Mouse (Mus musculus) neural tube, embryonic 13.5 days (tissue): ENCODE data around the gene Mbnl1. TPM values are rescaled to one million over a fixed set of nuclear protein-coding genes. Genes with fewer than 3 reads are reported as not detected.
"Not testable (repeated sequence)": the region's sequence is repeated elsewhere in the genome, so short reads cannot be mapped to it uniquely, and the experiment has no call there.

Experiments used
- ATAC-seq: fragments of 200-750 bp; cut with Nextera tagmentation; 2 replicates; pipeline ENCODE4 v1.8.0; 2017; ENCODE audit warnings: low read depth, mild to moderate bottlenecking, moderate TSS enrichment, moderate library complexity
- H3K27ac ChIP-seq: fragments of 300-500 bp; sonication (generic); replicated peaks from 2 replicates; pipeline ENCODE4 v1.5.1; 2015; ENCODE audit warnings: moderate library complexity, mild to moderate bottlenecking, inconsistent platforms
- H3K27me3 ChIP-seq: fragments of 300-500 bp; sonication (generic); 2 replicates; pipeline ENCODE4 v1.6.1; 2015; ENCODE audit warnings: mild to moderate bottlenecking, inconsistent platforms
- H3K36me3 ChIP-seq: fragments of 300-500 bp; sonication (generic); 2 replicates; pipeline ENCODE4 v1.6.1; 2015; ENCODE audit warnings: mild to moderate bottlenecking, inconsistent platforms
- H3K4me1 ChIP-seq: fragments of 300-500 bp; sonication (generic); replicated peaks from 2 replicates; pipeline ENCODE4 v1.6.1; 2015; ENCODE audit warnings: inconsistent platforms
- H3K4me2 ChIP-seq: fragments of 300-500 bp; sonication (generic); 2 replicates; pipeline ENCODE4 v1.6.1; 2015; ENCODE audit warnings: inconsistent platforms, mild to moderate bottlenecking, moderate library complexity
- H3K4me3 ChIP-seq: fragments of 300-500 bp; sonication (generic); 2 replicates; pipeline ENCODE4 v1.5.1; 2015; ENCODE audit warnings: mild to moderate bottlenecking, inconsistent platforms
- H3K9ac ChIP-seq: fragments of 300-500 bp; sonication (generic); 2 replicates; pipeline ENCODE4 v1.6.1; 2015; ENCODE audit warnings: moderate library complexity, mild to moderate bottlenecking, inconsistent platforms
- H3K9me3 ChIP-seq: fragments of 300-500 bp; sonication (generic); 2 replicates; pipeline ENCODE4 v1.6.1; 2016; ENCODE audit warnings: inconsistent platforms
- WGBS: fragments of 180-500 bp; shearing (Covaris S2); methylation state at CpG from one replicate; pipeline ENCODE4 v1.1.7; 2015; 5-methylcytosine and 5-hydroxymethylcytosine counted together
- polyA plus RNA-seq: library from polyadenylated mRNA; unstranded; fragments of >200 nt; fragmentation: Nextera tagmentation; extraction: Ambion mirVana; gene quantifications from 2 replicates; pipeline ENCODE4 v1.2.1, GENCODE M21; 2015

Mbnl1 gene
- polyA plus RNA-seq: 54.7 and 59.8 TPM in 2 replicates

DNA sequence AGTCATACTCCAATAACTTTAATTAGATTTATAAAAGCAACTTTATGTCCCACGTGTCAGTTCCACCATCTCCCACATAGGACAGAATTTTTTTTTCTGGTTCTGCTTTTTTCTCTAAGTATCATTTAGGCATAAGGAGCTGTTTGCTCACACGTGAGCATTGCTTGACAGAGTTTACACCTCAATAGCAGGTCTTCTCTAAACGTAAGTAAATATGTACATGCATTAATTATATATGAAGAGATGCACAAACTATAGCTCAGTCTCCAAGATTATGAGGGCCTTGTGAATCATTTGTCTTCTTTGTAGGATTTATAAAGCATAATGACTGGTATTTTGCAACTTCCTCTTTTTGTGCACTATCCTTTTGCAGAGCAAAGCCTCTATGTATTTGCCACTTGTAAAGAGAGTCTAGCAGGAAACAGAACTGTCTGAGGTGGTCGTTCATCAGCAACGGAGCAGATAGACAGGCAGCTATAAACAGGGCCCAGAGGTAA, at the start of gene Mbnl1:
Gene Mbnl1, plus strand, starts transcription at position 150 of the 497 bp plus-strand sequence.
- Histone ChIP-seq H3K4me3 (no peak within 1 kb of the TSS), H3K36me3 (no peaks in the 10 kb centered on the region), H3K9ac (no peak within 1 kb of the TSS), H3K9me3 (no peaks in the 10 kb centered on the region), H3K4me1 (no peaks in the 10 kb centered on the region), H3K4me2 (no peak within 1 kb of the TSS), H3K27ac (no peak within 1 kb of the TSS), H3K27me3 (no peaks in the 10 kb centered on the region)
- WGBS: 76% methylated on average over 5 of the region's 5 CpGs
- ATAC-seq: no peak

DNA sequence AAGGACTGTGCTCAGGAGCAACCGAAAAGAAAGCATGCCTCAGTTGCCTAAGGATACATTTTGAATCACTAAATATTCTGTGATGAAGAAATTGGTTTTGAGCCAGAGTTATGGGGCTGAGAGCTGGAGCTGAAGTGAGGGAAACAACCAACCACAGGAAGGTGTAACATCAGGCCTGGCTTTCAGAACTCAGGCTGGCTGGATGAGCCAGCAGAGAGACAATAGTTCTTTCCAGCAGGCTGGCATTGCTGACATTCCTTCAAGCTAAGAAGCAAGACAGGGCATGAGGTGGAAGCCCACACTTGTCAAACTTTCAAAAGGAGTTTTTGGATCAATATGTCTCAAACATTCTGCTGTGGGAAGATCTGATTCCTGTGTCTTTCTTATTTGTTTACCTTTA, 48.5 kb upstream of the Mbnl1 start:
- H3K36me3 ChIP-seq: no peaks in the 10 kb centered on the region
- WGBS: 90% methylated on average over 1 of the region's 1 CpGs
- no peaks in the 10 kb centered on the region for H3K27me3 ChIP-seq
- H3K9ac ChIP-seq: no peak overlapping the region
- no peak overlapping the region for H3K27ac ChIP-seq
- no peak overlapping the region for H3K4me2 ChIP-seq
- no peak overlapping the region for H3K4me3 ChIP-seq
- no peaks in the 10 kb centered on the region for H3K4me1 ChIP-seq
- no peaks in the 10 kb centered on the region for H3K9me3 ChIP-seq
- no peak for ATAC-seq

DNA sequence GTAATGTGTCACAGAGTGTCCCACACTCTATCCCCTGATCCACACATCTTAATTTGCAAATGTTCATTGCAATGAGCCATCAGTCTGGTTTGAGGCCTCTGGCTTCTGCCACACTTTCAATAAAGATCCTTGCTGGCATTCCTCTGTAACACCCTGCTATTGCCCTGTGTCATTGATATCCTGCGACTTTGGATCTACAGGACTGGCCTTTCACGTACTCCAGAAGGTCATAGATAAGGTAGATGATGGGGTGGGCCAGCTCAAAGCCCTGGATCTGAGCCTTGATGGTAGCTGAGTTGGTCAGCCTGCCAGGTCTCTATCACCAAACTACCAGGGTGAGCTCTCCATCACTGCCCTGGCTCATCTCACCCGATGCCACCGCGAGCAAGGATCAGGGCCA, 43.6 kb upstream of the Mbnl1 start:
- Histone ChIP-seq H3K4me2 (no peak overlapping the region), H3K9me3 (no peaks in the 10 kb centered on the region), H3K4me3 (no peak overlapping the region), H3K27me3 (no peaks in the 10 kb centered on the region), H3K4me1 (no peaks in the 10 kb centered on the region), H3K9ac (no peak overlapping the region), H3K36me3 (no peaks in the 10 kb centered on the region), H3K27ac (no peak overlapping the region)
- no peak for ATAC-seq
- WGBS: 95% methylated on average over 5 of the region's 5 CpGs

GRCm38 (mm10) chr3:60437254-60437653, 35.4 kb upstream of the Mbnl1 start:
- H3K9ac ChIP-seq: no peak overlapping the region
- no peaks in the 10 kb centered on the region for H3K27me3 ChIP-seq
- no peak overlapping the region for H3K27ac ChIP-seq
- no peaks in the 10 kb centered on the region for H3K9me3 ChIP-seq
- H3K4me2 ChIP-seq: no peak overlapping the region
- ATAC-seq: no peak
- H3K4me3 ChIP-seq: no peak overlapping the region
- no peaks in the 10 kb centered on the region for H3K36me3 ChIP-seq
- no peaks in the 10 kb centered on the region for H3K4me1 ChIP-seq

GRCm38 (mm10) chr3:60437678-60438232, 34.9 kb upstream of the Mbnl1 start:
- Histone ChIP-seq H3K4me2 (no peak overlapping the region), H3K9me3 (no peaks in the 10 kb centered on the region), H3K4me1 (no peaks in the 10 kb centered on the region), H3K36me3 (no peaks in the 10 kb centered on the region), H3K27me3 (no peaks in the 10 kb centered on the region), H3K27ac (no peak overlapping the region), H3K4me3 (no peak overlapping the region), H3K9ac (no peak overlapping the region)
- ATAC-seq: no peak
- WGBS: 63% methylated on average over 1 of the region's 1 CpGs

GRCm38 (mm10) chr3:60438715-60439114, 33.9 kb upstream of the Mbnl1 start:
- no peaks in the 10 kb centered on the region for H3K27me3 ChIP-seq
- no peak overlapping the region for H3K9ac ChIP-seq
- H3K9me3 ChIP-seq: no peaks in the 10 kb centered on the region
- no peak overlapping the region for H3K27ac ChIP-seq
- no peak overlapping the region for H3K4me3 ChIP-seq
- 91% methylated on average over 1 of the region's 1 CpGs for WGBS
- H3K4me1 ChIP-seq: no peaks in the 10 kb centered on the region
- H3K36me3 ChIP-seq: no peaks in the 10 kb centered on the region
- ATAC-seq: no peak
- no peak overlapping the region for H3K4me2 ChIP-seq

- ATAC-seq: peak; percentile 95
- no peaks in the 10 kb centered on the region for H3K9me3 ChIP-seq
- H3K9ac ChIP-seq: no peak overlapping the region
- H3K36me3 ChIP-seq: no peaks in the 10 kb centered on the region
- H3K27ac ChIP-seq: peak overlapping the region; percentile 65; the same call in 1 of the 2 replicates
- H3K4me2 ChIP-seq: no peak overlapping the region
- no peak overlapping the region for H3K4me3 ChIP-seq
- 68% methylated on average over 6 of the region's 6 CpGs for WGBS
- H3K4me1 ChIP-seq: no peaks in the 10 kb centered on the region
- no peaks in the 10 kb centered on the region for H3K27me3 ChIP-seq
Measured at GRCm38 (mm10) chr3:60461828-60462521, 10.7 kb upstream of the Mbnl1 start.

- H3K9ac ChIP-seq, H3K27ac ChIP-seq, H3K36me3 ChIP-seq, H3K4me2 ChIP-seq, ATAC-seq, H3K27me3 ChIP-seq, H3K4me1 ChIP-seq, H3K9me3 ChIP-seq, H3K4me3 ChIP-seq: not testable (repeated sequence)
- 81% methylated on average over 2 of the region's 3 CpGs for WGBS
Measured at GRCm38 (mm10) chr3:60468667-60469066, 4.0 kb upstream of the Mbnl1 start.

GRCm38 (mm10) chr3:60469170-60469805, 3.3 kb upstream of the Mbnl1 start:
- not testable (repeated sequence) for H3K4me3 ChIP-seq, H3K27me3 ChIP-seq, H3K4me1 ChIP-seq, ATAC-seq, H3K36me3 ChIP-seq, H3K4me2 ChIP-seq, H3K9ac ChIP-seq, H3K27ac ChIP-seq, H3K9me3 ChIP-seq
- 85% methylated on average over 2 of the region's 3 CpGs for WGBS

- Histone ChIP-seq H3K9me3 (no peaks in the 10 kb centered on the region), H3K9ac (no peak overlapping the region), H3K4me2 (no peak overlapping the region), H3K4me1 (no peaks in the 10 kb centered on the region), H3K27ac (no peak overlapping the region), H3K36me3 (no peaks in the 10 kb centered on the region), H3K4me3 (no peak overlapping the region), H3K27me3 (no peaks in the 10 kb centered on the region)
- ATAC-seq: no peak
- WGBS: 97% methylated on average over 2 of the region's 2 CpGs
Measured at GRCm38 (mm10) chr3:60472011-60472680, 484 bp upstream of the Mbnl1 start.

DNA sequence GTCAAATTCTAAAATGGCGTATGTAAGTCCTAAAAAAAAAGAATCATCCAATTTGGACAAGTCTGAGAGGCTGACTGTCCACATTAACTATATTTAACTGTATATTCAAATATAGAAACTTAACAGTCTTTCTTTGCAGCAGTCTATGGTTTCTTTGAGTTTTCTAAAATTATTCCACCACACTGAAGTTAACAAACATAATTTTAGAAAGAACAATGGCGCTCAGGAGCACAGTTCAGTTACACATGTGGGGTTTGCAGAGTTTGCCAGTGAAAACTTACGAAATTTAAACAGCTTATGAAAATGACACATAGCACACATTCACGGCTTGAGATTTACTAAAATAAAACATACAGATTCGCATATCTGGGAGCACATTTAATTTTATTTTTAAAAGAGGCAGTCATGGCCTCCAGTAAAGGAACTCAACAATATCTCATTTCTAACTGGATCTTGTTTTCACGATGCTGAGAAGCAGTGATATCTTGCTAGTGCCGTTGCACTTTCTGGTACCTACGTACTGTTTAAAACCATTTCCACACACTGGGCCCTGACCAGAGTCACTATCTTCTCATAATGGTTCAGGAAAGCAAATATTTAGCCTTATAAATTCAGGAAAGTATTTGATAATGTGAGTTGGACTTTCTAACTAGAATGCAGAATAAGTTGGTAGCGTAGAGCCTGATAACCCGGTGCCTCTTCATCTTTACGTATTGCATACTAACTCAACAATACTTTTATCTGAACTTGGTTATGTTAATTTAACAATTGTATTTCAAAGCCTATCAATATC, 1.4 kb downstream of the Mbnl1 start:
- no peaks in the 10 kb centered on the region for H3K27me3 ChIP-seq
- WGBS: 95% methylated on average over 11 of the region's 11 CpGs

DNA sequence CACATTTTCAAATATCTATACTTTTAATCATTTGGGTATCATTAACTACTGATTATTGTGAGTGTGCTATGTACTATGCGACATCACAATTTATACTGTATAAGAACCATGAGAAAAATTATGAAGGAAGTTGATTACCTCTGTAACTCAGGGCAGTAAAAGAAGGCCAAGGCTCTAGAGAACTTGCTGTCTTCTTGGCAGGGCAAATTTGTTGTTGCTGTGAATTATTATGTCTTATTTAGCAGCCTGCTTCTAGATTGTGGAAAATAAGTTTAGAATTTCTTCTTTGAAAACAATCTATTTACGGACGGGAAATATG, 2.0 kb downstream of the Mbnl1 start:
- H3K4me2 ChIP-seq: no peak overlapping the region
- no peak overlapping the region for H3K27ac ChIP-seq
- H3K9me3 ChIP-seq: no peaks in the 10 kb centered on the region
- 79% methylated on average over 3 of the region's 3 CpGs for WGBS
- no peaks in the 10 kb centered on the region for H3K36me3 ChIP-seq
- H3K4me3 ChIP-seq: no peak overlapping the region
- H3K9ac ChIP-seq: no peak overlapping the region
- no peaks in the 10 kb centered on the region for H3K4me1 ChIP-seq
- ATAC-seq: no peak
- H3K27me3 ChIP-seq: no peaks in the 10 kb centered on the region

More for the DNA sequence above, 1.4 kb downstream of the Mbnl1 start:
- no peaks in the 10 kb centered on the region for H3K4me1 ChIP-seq
- no peak overlapping the region for H3K27ac ChIP-seq
- no peak overlapping the region for H3K4me3 ChIP-seq
- no peaks in the 10 kb centered on the region for H3K36me3 ChIP-seq
- no peak overlapping the region for H3K4me2 ChIP-seq
- H3K9ac ChIP-seq: no peak overlapping the region
- no peaks in the 10 kb centered on the region for H3K9me3 ChIP-seq
- no peak for ATAC-seq
